Mouse (Mus musculus) brain, adult 2 months (tissue): ENCODE data around the gene Ggt6.

Experiments
- DNase-seq: peaks from one replicate; pipeline ENCODE4 v3.0.0; 2011; ENCODE audit warnings: low read depth, low spot score

The Ggt6 gene

GRCm38 (mm10) chr11:72475408-72475807, 40.1 kb downstream of the Ggt6 start:
- DNase-seq, result no peak

- DNase-seq, result no peak
Measured at GRCm38 (mm10) chr11:72476074-72476625, 40.8 kb downstream of the Ggt6 start.

- no peak for DNase-seq
Measured at GRCm38 (mm10) chr11:72477182-72477581, 41.9 kb downstream of the Ggt6 start.

GRCm38 (mm10) chr11:72477653-72478052, 42.3 kb downstream of the Ggt6 start:
- DNase-seq, result no peak

- DNase-seq, result no peak
Measured at GRCm38 (mm10) chr11:72478228-72478627, 42.9 kb downstream of the Ggt6 start.

DNA sequence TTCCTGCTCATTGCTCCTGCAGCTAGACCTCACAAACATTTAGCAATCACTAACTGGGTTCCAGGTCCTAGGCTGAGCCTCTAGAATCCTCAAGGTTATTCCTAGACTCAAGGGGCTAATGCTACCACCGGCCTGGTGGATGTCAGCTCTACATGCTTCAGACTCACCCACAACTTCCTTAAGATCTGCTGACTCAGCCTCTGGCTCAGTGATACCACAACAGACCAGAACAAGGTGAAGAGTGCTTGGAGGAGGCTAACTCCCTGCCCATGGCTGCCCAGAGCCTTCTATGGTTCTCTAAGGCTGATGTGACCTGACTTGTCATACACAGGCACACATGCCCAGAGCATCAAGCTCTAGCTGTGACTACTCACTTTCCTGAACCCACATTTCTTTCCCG, 44.2 kb downstream of the Ggt6 start:
- DNase-seq, result no peak

- DNase-seq, result no peak
Measured at GRCm38 (mm10) chr11:72481313-72481712, 46.0 kb downstream of the Ggt6 start.

DNA sequence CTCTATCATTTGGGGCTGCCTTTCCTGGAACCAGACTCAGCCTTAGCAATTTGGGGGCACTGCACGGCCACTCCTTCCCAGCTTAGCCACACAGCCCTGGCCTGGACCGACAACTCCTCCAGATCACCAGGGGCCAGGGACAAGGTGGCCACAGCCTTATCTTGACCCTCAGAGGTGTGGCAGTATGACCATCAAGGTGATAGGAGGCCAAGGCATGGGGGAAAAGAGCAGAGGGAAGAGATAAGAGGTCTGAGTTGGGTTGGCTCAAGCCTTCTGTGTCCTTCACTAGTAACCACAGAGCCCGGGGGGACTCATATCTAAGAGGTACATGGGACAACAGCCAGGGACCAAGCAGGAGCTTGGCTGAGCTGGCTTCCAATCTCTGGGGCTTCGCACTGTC, 46.6 kb downstream of the Ggt6 start:
- no peak for DNase-seq

- DNase-seq, result no peak
Measured at GRCm38 (mm10) chr11:72484549-72484948, 49.2 kb downstream of the Ggt6 start.

DNA sequence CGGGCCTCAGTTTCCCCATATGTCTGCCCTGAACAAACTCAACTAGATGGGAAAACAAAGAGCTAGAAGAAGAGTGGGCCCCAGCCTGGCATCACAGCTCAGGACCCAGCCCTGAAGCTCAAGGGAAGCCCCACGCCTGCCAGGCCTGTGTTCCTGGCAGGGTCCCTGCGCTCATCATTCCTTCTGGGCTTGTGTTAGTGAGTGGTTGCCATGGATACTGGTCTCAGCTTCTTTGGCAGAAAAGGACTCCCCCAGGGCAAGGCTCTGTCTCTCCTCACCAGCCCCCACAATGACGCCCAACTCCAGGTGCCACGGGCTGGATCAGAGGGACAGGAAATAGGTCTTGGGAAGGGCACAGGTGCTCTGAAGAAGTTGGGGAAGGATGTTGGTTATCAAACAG, 49.8 kb downstream of the Ggt6 start:
- DNase-seq, result peak; percentile 71

DNA sequence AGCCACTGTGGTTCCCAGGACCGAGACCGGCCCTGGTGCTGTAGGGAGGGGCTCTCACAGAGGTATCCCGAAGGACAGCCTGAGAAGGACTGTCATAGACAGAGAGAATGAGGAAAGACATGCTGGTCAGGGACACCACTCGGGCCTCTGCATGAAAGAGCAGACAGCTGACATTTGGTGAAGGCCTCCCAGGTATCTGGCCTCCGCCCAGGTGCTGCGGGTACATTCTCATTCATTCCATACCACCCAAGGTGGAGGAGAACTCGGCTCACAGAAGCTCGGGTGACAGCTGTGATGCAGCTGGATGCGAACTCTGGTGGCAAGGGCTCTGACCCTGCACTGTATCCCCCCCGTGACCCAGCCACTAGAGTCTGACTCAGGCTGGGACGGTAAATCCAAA, 50.6 kb downstream of the Ggt6 start:
- no peak for DNase-seq

DNA sequence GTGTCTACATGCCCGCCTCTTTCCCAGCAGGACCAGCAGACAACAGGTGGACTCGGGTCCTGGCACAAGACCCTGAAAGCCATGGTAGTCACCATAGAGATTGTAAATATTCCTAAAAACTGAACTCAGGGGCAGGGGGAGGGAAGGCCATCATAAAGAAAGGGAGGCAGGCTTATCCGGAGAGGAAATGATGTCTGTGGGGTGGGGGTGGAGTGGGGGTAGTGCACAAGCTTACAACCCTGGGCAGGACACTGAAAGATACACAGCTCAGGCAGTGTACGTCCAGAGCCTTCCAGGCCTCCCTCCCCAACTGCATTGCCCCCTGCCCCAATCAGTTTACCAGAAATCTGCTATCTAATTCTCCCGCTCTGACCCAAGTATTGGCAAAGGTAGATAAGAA, 51.8 kb downstream of the Ggt6 start:
- no peak for DNase-seq

DNA sequence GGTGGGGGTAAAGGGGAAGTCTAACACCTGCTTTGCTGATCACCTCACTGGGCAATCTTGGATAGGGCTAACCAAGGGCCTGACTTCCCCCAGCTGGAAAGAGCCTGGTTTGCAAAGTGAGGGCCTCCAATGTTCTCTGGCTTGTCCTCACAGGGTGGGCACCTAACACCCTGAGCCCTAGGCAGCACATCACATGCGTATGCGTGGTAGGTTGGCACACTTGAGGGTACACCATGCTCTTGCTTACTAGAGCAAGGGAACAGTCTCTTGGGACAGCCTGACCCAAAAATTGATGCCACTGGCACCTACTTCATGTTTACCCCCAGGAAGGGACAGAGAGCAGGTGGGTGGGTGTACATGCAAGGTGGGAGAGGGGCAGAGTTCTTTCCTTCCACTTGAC, 52.4 kb downstream of the Ggt6 start:
- no peak for DNase-seq
